Mouse (Mus musculus) monocyte, adult 2 months (primary cell): ENCODE results near the gene Numbl.

Experiments used
- DNase-seq, 2 experiments: peaks; one replicate each; pipeline ENCODE4 v3.0.0; 2022; ENCODE audit warnings: low spot score in 2 of 2, low read depth in 1 of 2

Gene Numbl

GRCm38 (mm10) chr7:27323001-27323400 lies 64.8 kb downstream of the Numbl start:
- no peak for DNase-seq

DNA sequence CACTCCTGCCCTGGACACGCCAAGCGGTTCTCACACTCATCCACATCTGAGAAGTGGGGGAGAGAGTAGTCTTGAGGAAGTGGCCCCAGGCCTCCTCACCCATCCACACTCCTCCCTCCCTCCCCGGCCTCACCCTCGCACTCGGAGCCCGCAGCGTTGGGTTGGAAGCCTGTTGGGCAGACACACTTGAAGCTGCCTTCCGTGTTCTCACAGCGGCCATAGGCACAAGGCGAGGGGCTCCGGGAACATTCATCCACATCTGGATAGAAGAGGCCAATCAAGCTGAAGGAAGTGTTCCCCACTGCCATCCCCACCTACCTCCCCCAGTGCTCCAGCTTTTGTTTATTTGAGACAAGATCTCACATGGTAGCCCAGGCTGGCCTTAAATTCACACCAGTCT lies 65.9 kb downstream of the Numbl start:
- no peak for DNase-seq

GRCm38 (mm10) chr7:27324928-27325327 lies 66.7 kb downstream of the Numbl start:
- DNase-seq = no peak

GRCm38 (mm10) chr7:27325697-27326096 lies 67.5 kb downstream of the Numbl start:
- DNase-seq = no peak

DNA sequence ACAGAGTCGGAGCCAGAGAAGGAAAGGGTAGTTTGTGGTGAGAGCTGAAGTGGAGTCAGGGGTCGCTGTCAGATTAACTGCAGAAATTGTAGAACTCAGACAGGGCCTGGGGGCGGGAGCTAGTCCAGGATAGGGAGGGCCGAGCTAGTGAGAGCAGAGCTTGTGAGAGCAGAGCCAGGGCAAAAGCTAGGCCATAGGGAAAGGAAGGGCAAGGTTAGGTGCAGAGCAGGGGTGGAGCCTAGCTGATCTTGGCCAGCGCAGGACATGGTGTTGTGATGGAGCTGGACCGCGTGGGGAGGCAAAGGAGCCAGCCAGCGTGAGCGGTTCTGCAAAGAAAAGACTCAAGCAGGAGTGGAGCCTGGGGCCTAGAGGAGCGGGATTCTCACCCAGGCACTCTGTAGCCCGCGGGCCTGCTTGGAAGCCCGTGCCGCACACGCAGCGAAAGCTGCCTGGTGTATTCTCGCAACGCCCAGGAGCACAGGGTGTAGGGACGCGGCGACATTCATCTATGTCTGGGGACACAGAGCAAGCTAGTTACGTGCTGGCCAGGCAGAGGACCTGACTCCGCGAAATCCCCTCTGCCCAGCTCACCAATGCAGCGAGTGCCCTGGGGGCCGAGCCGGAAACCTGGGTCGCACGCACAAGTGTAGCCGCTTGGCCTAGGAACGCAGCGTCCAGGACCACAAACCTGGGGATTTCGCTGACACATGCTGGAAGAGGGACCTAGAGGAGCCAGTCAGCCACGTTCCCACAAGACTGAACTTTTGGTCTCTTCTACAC lies 68.1 kb downstream of the Numbl start:
- DNase-seq = no peak

DNA sequence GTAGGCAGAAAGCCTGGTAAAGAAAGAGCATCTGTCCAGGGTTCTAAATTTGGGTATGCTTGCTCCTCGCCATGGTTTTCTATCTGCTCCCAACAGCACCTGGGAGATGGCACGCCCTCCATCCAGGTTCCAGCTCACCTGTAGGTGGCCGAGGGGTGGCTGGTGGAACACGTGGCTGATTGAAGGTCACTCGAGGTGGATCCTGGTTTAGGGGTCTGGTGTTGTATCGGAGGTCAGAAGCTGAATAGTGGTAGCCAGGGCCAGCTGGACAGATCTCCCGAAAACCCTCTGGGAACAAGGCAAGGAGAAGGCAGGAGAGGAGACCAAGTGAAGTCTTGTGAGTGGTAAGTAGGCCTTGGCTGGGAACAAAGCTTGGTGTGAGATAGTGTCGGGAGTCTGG lies 69.3 kb downstream of the Numbl start:
- no peak for DNase-seq

DNA sequence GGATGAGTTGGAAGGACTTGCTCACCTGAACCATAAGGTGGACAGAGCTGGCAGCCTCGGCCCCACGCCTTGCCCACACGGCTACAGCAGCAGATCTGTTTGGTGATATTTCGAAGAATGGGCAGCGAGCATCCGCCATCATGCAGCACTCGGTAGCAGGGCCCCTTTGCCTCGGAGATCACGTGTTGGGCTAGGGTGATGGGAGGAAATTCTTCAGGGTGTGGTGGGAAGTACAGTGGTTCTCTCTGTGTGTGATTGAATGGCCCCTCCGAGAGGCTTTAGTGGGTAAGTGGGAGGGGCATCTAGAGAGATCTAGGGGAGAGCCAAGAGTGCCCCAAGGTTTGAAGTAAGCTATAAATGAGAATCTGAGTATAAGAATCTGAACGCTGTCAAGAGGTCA lies 69.9 kb downstream of the Numbl start:
- no peak for DNase-seq

- no peak for DNase-seq
Observed at GRCm38 (mm10) chr7:27328648-27329047, 70.4 kb downstream of the Numbl start.

DNA sequence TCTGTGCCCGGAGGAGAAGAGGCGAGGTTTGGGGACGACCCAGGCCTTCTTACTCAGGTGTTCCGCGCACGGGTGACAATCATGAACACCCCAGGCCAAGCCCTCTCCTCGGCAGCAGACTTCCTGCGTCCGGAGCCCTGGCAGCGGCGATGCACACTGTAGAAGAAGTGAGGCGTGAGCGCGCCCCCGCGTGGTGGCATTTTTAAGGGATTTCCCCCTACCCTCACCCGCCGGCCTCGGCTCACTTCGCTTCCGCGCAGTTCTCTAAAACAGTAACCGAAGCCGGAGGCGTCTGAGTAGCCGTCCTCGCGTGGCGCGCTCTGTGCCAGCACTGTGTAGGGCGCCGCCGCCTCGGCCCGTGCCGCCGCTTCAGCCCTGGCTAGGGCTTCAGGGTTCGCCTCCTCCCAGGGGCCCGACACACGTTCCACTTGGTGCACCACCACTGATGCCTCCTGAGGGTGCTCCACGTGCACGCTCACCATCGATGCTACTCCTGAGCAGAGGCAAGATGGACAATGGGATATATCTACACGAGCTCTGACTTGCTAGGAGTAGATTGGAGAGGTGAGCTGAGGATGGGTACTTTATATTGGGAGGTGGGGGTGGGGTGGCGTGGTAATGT lies 71.2 kb downstream of the Numbl start:
- peak; percentile 58 to 87 for DNase-seq

GRCm38 (mm10) chr7:27329981-27330380 lies 71.7 kb downstream of the Numbl start:
- no peak for DNase-seq

GRCm38 (mm10) chr7:27330709-27331540 lies 72.7 kb downstream of the Numbl start:
- DNase-seq = peak; percentile 32 to 55

DNA sequence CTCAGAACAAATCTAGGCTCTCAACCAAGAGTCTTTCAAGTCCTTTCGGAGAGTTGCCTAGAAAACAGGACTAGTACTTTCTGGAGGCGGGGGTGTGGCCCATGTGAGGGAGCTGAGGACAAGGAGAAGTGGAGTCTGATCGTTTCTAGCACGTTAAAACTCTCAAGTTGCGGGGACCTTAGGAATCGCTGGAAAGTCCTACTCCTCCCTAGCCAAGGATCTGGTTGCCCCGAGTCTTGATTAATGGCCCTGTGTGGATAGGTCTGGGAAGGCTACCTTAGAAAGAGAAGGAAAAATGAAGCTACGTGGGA lies 73.3 kb downstream of the Numbl start:
- no peak for DNase-seq
